Mouse (Mus musculus) retina, adult 2 months (tissue): Measurements from ENCODE around the gene Mpg.

Source experiments
- DNase-seq: peaks from one replicate; pipeline ENCODE4 v3.0.0-alpha.2; 2012; ENCODE audit warnings: low read depth, low spot score

Gene Mpg

DNA sequence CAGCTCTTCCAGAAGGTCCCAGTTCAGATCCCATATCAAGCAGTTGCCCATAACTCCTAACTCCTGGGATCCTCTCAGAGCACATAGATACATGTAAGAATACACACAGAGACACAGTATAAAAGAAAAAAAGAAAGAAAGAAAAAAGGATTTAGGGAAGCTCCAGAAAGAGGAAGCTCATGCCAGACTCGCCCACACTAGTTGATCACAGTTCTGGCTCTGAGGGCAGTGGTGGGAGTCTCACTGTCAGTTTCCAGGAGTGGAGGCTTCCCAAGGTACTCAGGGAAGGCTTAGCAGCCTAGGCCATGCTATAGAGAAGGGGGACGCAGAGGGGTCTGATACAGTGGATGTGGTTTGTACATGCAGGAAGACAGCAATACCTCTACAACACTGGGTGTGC, 4.8 kb downstream of the Mpg start:
- DNase-seq = no peak

DNA sequence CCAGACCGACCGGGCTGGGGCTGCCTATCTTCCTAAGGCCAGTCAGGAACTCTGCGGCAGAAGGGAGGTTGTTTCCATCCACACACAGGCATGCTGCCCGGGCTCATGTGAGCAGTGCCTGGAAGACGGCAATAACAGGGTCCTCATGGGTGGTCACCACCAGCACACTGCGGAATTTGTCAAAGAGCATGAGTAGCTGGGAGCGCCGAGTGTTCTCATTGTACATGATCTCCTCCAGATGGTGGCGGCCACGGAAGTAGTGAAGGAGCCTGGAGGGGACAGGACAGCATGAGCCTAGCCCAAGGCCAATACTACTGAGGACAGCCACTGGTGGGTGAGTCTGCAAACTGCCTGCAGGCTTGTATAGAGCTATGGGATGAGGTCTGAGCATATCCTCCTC, 6.5 kb downstream of the Mpg start:
- DNase-seq = no peak

- DNase-seq = no peak
These were observed 7.6 kb downstream of the Mpg start for GRCm38 (mm10) chr11:32233895-32234294.

GRCm38 (mm10) chr11:32234816-32235485, 8.6 kb downstream of the Mpg start:
- no peak for DNase-seq

DNA sequence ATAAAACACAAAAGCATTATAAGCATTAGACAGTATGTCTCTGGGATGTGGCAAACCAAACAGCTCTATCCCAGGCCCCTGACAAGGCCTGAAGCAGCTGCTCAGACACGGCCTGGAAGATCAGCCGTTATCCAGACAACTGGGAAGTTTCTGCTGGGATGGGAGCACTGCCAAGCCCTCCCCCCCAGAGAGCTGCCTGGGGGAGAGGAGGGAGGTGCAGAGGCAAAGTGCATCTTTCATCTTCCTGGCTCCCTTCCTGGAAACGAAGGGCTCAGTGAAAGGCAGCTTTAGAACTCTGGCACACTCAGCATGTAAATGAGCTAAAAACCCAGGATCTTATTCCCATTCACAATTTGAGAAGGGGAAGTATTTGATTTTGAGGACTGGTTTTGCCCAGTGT, 9.3 kb downstream of the Mpg start:
- no peak for DNase-seq

- DNase-seq = no peak
These were observed 9.8 kb downstream of the Mpg start for GRCm38 (mm10) chr11:32236132-32236531.

GRCm38 (mm10) chr11:32236712-32237410, 10.6 kb downstream of the Mpg start:
- no peak for DNase-seq

GRCm38 (mm10) chr11:32237411-32237795, 11.1 kb downstream of the Mpg start:
- no peak for DNase-seq

- DNase-seq = no peak
These were observed 12.0 kb downstream of the Mpg start for GRCm38 (mm10) chr11:32238093-32238860.

- DNase-seq = no peak
These were observed 15.1 kb downstream of the Mpg start for GRCm38 (mm10) chr11:32241391-32241790.

- no peak for DNase-seq
These were observed 15.9 kb downstream of the Mpg start for GRCm38 (mm10) chr11:32242209-32242608.

DNA sequence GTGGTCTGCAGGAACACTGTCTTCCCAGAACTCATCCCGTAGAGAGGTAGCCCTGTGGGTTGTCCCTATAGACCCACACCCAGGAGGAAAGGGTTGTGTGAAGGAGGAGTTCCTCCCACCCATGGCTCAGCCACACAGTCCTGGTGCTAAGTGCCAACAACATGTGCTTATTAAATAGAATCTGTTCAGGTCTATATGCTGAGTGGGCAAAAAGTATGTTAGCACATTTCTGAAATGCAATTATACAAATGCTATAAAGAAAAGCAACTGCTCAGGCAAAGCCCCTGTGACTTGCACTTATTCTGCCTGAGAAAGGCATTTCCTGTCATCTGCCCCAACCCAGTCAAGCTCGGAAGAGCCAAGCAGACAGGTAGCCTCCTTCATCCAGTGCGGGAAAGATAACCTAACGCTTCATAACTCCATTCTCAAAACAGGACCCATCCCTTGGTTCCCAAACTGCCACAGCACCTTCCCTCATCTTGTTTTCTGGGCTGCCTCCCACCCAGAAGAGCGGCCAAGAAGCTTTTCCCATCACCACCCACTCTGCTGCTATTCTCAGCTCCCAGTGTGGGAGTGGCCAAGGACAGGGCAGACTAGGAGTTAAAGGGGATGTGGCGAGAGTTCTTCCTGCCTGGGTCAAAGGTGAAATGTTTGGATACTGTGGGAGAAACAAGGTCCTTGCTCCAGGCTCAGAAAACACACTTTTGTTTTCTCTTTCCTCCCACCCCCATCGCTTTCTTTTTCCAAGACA, 17.1 kb downstream of the Mpg start:
- no peak for DNase-seq

- no peak for DNase-seq
These were observed 17.8 kb downstream of the Mpg start for GRCm38 (mm10) chr11:32244064-32244463.

GRCm38 (mm10) chr11:32244617-32245016, 18.3 kb downstream of the Mpg start:
- DNase-seq = no peak

- no peak for DNase-seq
These were observed 19.3 kb downstream of the Mpg start for GRCm38 (mm10) chr11:32245614-32246013.

DNA sequence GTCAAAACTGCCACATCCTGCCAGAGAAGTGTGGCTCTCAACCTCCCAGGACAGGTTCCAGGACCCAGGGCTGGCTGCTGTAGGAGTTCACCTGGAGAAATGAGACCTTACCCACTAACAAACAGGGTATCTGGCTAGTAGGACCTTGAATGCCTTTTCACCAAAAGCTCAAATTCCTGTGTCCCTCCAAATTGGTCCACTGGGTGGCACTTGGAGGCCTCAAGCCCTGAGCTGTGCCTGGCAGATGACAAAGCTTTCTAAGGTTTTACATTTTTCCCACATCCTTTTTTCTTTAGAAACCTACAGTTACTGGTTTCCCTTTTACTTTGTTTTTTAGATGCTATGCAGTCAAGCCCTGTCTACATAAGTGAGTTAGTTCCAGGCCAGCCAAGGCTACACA, 20.8 kb downstream of the Mpg start:
- DNase-seq = no peak

DNA sequence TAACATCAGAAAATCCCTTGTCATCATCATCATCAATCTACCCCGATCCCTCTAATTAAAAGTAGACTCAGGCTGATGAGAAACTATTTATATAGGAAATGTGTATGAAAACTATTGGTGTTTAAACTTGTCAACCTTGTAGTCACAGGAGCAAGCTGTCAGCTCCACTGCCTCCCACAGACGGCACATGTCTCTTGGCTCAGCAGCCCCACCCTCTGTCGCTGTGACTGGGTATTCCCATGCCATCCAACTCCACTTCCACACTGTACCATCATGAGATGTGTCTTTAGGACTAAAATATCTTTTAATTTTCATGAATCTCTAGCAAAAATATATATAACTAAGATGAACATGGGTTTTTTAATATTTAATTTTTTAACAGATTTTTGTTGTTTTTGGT, 22.0 kb downstream of the Mpg start:
- no peak for DNase-seq

GRCm38 (mm10) chr11:32250880-32251763, 24.8 kb downstream of the Mpg start:
- DNase-seq = peak; percentile 42

GRCm38 (mm10) chr11:32253121-32253520, 26.8 kb downstream of the Mpg start:
- no peak for DNase-seq

DNA sequence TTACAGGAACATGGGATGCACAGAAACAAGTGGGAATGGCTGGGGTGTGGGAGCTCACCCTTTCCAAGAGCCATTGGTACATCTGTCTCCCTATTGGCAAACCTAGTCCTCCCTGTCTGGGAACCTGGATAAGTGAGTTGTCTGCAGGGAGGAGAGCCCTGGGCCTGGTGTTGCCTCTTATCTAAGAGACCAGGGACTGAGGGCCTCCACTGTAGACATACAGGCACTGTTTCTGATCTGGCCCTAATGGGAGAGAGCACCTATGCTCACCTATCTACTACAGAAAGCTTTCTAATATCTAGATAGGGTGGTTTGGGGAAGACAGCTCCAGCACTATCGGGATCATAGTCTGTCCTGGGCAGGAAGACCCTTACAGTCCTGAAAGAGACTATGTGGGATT, 29.8 kb downstream of the Mpg start:
- no peak for DNase-seq

- DNase-seq = no peak
These were observed 30.3 kb downstream of the Mpg start for GRCm38 (mm10) chr11:32256566-32256965.
